Mouse (Mus musculus): Measurements from ENCODE around the gene Dleu7.

DNA sequence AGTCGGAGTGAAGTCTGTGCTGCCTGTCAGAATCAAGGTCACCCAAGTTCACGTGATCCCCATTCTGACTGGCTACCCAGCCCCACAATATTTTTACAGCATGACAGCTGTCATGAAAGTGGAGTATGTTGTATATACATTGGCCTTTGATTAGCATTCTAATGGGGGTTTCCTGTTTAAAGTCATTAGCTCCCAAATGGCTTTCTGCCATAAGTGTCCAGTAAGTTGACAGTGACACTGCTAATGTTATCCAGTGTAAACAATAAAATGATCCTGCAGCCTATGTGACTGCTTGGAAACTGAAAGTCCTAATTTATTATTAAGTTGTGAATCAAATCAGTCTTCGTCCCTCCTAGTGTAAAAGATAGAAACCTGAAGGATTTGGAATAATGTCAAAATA, 33.2 kb upstream of the Dleu7 start:
- TF ChIP-seq CTCF (IDR thresholded peaks at IDR 0.05) (no peak), EP300 (IDR thresholded peaks at IDR 0.05) (no peak)

Data from lung, postnatal 0 days (tissue).